Mouse (Mus musculus) thymus, postnatal 10 days (tissue): ENCODE data around the gene Lpp.

Experiments
- DNase-seq, 2 experiments: peaks; one replicate each; pipeline ENCODE4 v3.0.0; 2021; ENCODE audit warnings: low spot score in 2 of 2

Gene Lpp

GRCm38 (mm10) chr16:24878977-24879376, 485.7 kb downstream of the Lpp start:
- no peak for DNase-seq

DNA sequence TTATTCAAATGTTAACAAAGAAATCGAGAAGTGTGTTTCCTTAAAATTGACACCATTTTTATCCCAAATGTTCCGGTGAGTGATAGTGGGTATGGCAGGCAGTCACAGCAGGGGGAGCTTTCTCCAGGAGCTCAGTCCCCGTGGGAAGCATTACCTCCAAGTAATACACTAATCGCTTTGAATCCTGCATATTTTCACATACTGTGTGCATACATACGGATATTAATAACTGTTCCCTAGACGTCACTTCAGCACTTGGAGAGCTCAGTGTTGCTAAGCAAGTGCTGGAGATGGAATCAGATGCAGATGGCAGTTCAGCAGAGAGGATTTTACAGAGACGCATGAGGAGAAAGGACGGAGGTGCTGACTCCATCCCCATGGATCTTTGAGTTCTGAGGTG, 487.4 kb downstream of the Lpp start:
- no peak for DNase-seq

DNA sequence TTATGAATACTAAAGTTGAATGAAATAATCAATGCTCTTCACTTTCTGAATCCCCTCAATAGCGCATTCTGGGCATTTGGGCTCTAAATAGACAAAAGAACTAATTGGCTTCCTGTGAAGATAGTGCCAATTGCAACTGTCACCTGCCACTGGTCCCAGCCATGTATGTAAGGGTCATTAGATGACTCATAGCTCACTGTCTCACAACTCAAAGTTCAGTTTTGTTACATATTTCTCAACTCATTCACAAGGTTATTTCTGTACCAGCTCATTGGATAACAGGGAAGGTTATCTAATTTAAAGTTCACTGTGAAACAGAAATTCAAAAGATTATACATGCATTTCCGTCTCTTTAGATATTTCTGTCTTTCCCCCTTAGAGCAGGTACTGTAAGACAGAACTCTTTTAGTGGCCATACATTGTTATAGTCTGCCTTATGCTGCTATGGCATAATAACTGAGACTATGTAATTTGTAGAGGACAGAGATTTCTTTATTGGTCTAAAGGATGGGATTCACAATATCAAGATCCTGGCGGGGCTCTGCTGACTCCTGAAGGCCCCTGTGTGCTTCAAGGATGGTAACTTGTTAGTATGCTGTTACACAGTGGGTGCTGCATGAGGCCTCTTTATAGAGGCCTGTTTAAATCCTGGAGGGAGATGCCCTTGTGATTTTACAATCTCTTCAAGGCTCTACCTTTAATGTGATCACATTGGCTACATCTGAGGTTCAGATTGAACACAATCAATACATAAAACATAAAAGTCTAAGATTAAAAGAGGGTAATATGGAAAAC, 488.9 kb downstream of the Lpp start:
- DNase-seq, result no peak

DNA sequence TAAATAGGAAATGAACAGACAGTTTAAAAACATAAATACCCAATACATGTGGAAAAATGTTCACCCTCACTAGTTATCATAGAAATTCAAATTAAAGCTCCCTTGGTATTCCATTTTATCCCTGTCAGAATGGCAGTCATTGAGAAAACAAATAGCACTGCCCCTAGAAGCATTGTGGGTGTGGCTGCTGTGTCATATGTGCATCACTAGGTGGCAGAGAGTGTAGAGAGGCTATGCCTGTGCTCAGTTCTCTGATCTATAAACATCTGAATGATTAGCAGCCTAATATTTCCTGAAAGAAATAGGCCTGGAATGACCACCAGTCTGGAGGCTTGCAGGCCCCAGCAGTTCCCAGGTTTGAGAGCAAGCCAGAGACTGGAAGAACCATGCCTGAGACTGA, 490.7 kb downstream of the Lpp start:
- DNase-seq, result no peak

DNA sequence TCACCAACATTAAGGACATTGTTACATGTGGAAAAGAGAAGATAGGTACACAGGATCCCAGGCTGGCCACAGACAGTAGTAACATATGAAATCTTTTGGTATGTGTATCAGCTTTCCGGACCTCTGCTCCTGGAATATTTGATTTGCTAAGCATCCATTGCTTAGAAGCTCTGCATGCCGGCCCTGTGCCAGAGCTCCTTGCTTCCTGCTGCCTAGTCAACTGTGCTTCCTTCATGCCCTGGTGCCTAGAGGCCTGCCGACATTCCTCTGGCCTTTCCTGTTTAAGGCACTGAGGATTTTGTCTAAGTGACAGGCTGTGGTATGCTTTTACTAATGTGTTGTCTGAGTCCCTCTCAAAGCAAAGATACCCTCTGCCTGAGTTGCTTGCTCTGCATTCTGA, 493.0 kb downstream of the Lpp start:
- peak; percentile 11 to 24 for DNase-seq

GRCm38 (mm10) chr16:24886943-24887342, 493.6 kb downstream of the Lpp start:
- DNase-seq, result peak; percentile 60 to 63

DNA sequence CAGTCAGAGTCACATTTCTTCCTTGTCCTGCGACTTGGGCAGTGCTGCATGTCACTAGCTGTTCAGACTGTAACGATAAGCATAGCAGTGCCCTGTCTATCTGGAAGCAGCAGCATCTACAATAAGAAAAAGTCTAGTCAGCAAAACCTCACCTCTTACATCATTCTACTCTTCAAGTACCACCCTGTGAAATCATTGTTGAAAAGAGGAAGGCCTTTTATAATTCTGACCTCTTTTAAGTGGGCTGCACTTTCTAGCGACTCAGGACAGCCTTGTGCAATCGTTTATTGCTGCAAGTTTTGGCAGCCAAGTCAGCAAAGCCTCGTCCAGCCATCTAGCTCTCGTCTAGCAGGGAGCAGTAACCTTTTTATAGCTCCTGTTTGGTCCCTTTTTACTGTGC, 498.1 kb downstream of the Lpp start:
- DNase-seq, result no peak

GRCm38 (mm10) chr16:24895160-24895559, 501.9 kb downstream of the Lpp start:
- no peak for DNase-seq

DNA sequence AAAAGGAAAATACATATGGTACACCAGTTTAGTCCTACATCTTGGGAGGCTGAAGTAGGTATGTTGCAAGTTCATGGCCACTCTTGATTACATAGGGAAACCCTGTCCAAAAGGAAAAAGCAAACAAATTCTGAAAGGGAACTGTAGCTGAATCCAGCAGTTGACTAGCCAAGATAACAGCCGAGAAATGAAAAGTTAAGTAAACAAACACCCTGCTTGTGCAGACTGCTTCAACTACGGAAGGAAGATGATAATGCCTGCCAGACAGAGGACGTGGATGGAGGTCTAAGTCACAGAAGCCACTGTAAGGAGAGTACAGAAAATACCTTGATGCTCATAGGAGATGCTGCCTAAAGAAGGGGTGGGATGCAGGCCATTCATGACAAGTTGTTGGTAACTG, 504.3 kb downstream of the Lpp start:
- DNase-seq, result no peak

DNA sequence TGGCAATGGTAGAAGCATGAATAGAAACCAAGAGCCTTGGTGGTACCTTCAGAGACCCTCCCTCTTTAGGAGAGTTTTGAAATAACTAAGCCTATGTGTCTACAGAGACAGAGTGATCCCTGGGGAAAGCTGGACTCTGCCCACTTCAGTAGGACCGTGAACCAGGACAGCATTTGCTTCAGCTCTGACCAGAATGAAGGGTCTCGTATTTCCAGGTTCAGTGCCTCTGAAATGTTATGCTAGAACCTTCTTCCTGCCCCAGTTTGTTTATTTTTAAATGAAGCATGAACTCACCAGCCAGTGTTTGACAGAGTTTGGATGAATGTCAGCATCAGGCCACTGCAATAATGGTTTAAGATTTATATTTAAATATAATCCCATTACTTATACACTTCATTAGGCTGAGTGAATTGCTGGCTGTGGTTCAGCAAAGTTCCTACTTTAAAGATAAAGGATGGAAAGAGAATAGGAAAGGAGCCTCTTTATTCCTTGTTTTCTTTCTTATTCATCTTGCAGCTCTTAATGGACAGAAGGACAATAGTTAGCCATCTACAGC, 507.0 kb downstream of the Lpp start:
- DNase-seq, result no peak

DNA sequence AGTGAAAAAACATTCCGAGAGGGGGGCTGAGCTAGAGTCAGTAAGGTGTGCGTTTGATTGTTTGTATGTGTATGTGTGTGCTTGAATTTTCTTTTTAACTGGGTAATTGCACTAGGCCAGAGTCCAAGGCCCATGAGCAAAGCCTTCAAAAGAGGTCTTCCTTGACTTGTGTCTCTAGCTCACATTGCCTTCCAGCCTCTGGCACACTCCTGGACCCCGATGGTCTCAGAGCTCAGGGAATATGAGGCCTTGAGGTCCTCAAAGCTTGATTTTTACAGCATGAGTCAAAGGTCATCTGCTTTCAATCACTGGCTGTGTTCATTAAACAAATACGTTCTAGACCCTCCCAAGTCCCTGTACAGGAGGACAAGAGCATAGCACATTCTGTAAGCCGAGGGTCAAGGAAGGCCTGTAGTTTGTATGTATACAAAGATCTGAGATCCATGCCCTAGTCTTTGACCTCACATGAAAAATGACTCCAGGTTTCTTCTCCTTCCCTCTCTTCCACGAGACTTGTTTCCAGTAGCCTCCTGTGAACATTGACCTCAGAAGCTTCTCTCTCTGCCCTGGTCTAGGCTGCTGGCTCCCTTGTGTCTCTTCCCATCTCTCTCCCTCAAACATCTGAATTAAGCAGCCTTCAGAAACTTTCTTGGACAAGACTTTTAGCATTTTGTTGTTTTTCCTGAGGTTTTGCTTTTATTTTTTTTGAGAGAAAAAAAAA, 508.0 kb downstream of the Lpp start:
- DNase-seq, result no peak

DNA sequence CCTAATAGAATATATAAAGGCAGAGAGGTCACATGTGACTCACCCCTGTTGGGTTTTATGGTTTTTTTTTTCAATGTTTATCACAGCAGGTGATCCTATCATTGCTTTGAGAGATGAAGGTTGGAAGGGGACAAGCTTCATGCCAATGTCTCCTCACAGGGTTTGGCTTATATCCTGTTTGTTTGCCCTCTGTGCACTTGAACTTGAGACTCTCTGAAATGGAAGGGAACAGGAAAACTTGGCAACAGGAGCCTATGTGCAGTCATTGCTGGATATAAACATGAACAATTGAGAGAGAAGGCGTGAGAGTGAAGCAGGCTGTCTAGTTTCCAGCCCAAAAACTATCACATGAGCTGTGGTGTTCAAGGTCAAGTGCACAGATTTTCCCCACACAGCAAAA, 508.8 kb downstream of the Lpp start:
- DNase-seq, result no peak

DNA sequence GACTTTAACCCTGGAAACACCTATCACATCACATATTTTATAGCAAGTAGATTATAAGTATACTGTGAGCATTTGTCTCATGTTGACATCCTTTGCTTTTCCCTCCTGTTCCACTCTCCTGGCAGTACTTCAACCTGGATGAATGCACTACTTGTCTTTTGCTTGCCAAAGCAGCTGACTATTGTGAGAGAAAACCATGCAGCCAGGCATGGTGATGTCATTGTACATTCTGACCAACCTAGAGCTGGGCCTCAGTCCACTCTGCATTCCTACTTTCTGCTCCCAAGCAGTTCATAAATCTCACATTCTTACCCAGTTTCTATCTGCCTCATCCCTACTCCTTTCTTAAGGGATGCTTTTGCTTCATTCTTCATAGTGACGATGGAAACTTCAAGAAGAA, 515.6 kb downstream of the Lpp start:
- DNase-seq, result no peak

DNA sequence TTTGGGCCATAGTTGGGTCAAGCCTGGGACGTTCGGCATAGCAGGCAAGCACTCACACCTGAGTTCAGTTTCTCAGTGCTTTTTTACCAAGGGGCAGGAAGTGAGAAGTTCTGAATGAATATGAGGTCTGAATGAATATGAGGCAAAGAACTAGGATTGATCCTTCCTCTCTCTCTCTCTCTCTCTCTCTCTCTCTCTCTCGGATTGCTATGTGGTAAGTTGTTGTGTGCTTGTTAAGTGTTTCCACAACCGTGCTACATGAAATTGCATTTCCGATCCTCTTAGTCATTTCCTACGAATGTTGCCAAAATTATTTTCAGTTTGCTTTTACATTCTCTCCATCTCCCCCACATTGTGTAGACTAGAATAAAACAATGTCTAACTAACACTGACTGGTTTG, 517.0 kb downstream of the Lpp start:
- no peak for DNase-seq

DNA sequence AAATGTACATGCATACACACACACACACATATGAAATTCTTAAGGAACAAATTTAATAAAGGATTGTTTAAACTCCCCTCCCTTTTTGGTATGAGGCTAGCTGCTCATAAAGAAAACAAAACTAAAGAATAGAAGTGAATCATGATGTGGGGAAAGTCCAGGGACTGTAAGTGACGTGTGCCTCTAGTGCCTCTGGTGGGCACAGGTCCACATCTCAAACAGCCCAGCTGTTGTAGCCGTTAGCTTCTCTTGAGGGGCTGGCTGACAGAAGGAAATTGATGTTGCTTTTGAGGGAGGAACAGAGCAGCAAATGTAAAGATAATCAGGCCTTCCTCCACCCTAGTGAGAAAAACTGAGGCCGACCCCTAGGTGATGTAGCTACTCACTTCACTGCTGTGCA, 517.5 kb downstream of the Lpp start:
- no peak for DNase-seq

DNA sequence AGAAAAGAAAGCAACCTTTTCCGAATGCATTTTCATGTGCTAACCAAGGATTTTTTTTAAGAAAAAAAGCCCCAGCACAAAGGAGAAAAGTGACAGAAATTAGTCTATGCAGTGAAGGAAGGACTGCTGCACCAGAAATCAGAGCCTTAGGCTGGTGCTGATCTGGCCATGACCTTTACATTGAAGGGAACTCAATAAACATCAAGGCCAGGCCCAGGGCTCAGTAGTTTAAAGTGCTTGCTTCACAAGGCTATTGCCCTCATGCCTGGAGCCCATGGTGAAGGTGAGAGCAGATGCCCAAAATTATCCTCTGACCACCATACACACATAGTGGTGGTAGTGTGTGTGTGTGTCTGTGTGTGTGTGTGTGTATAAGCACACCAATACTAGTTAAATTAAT, 519.1 kb downstream of the Lpp start:
- no peak for DNase-seq

DNA sequence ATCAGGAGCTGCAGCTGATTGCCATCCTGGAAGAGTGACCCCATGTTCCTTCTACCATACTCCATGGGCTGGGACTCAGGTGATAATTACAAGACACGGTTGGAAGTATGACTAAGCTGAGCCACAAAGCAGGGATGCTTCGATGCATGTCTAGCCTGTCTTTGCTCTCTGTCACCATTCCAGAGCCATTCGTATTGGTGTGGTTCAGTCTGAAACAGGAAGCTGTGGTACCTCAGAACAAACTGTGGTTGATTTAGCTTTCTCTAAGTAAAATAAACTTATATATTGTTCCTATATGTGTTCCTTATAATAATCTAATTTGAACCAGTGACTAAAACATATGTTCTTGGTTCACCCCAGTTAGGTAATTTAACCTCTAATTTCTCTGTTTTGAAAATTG, 519.7 kb downstream of the Lpp start:
- DNase-seq, result no peak

- peak in 1 of 2 experiments; percentile 19 for DNase-seq
Measured at GRCm38 (mm10) chr16:24913641-24914392, 520.5 kb downstream of the Lpp start.

DNA sequence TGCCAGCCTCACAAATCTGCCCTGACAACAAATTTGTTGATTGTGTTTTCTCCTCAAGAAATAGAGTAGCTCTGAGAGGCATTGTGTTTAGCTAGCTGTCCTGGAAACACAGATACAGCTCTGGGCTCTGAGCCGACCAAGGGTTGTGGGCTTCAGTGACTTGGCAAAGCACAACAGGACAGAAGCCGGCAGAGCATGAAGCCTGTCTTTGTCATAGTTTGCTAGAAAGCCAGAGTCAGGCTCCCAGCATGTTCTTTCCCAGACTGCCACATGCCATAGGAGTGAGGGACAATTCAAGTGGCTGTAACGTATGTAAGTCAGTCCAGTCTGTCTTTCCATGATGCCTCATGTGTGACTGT, 521.1 kb downstream of the Lpp start:
- no peak for DNase-seq

- DNase-seq, result no peak
Measured at GRCm38 (mm10) chr16:24915470-24915869, 522.2 kb downstream of the Lpp start.

DNA sequence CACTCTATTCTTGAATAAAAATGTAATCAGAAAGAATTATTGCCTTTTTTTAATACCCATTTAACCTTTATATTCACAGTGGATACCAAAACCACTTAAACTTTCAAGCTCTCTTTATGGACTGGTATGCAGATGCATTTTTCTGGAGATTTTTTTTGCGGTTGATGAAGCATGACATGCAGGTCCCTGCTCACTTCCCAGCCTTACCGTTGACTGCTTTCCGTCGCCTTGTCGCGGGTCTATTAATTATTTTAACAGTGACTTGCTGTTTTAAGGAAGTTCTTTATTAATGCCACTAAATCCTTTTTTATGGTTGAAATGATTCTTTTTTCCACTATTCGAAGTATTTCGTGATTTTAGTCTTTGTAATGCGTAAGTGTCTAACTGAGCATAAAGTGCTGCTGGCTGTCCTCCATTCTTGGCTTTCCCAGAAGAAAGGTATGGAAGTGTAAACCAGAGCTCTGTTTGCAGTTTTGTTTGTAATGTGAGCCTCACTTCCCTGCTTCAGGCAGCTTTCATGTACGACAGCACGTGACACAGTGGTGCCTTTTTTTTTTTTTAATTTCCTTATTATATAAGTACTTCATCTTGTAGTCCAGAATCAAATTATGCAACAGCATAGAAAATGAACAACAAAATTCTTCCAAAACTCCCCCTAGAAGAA, 526.2 kb downstream of the Lpp start:
- no peak for DNase-seq

- no peak for DNase-seq
Measured at GRCm38 (mm10) chr16:24930070-24930469, 536.8 kb downstream of the Lpp start.
